ENCODE assay signal across 20 mouse cellular contexts in genomic region chr4:112790646-112791045, GRCm38 (mm10). TPM values are rescaled to one million over a fixed set of nuclear protein-coding genes. Genes with fewer than 3 reads are reported as not detected.
A peak's percentile ranks its signal among the peaks of the same experiment; 100 is the strongest.
DNase-seq lines count a peak whose midpoint lies in the region; ATAC-seq and TF ChIP-seq lines count a peak whose summit lies in the region.
"Had no signal": no experiment of that assay in that cellular context is flagged by ENCODE, and none has a peak within 500 bp of the region (broad histone marks: within the 10 kb centered on the region; RNA-seq: fewer than 3 reads in every experiment).

No protein-coding gene starts in this region.

- no peak for TF ChIP-seq EP300 in liver, embryonic 14.5 days (IDR thresholded peaks at IDR 0.05; ENCODE audit: low read depth)

- no peak overlapping the region for H3K4me2 ChIP-seq in kidney, embryonic 15.5 days
- no peak overlapping the region for H3K4me2 ChIP-seq in liver, embryonic 14.5 days (ENCODE audit: low read depth)
- no peak overlapping the region for H3K4me2 ChIP-seq in midbrain, embryonic 16.5 days (ENCODE audit: low read length)
- H3K4me2 ChIP-seq: embryonic facial prominence, embryonic 13.5 days; heart, embryonic 13.5 days; limb, embryonic 13.5 days; midbrain, embryonic 11.5 days; neural tube, embryonic 15.5 days had no signal

- WGBS in kidney, embryonic 15.5 days, result 2% methylated on average over 1 of the region's 1 CpGs
- WGBS in liver, embryonic 14.5 days (ENCODE audit: insufficient replicate concordance), result 0% methylated on average over 1 of the region's 1 CpGs
- 0% methylated on average over 1 of the region's 1 CpGs for WGBS in midbrain, embryonic 16.5 days

- H3K36me3 ChIP-seq in kidney, embryonic 15.5 days, result no peaks in the 10 kb centered on the region
- no peaks in the 10 kb centered on the region for H3K36me3 ChIP-seq in liver, embryonic 14.5 days (replicated peaks; ENCODE audit: control insufficient read depth, insufficient read depth, low read depth)
- H3K36me3 ChIP-seq in midbrain, embryonic 16.5 days (ENCODE audit: control insufficient read depth, insufficient read depth, low read length), result no peaks in the 10 kb centered on the region
- H3K36me3 ChIP-seq: embryonic facial prominence, embryonic 13.5 days; heart, embryonic 13.5 days; limb, embryonic 13.5 days; neural tube, embryonic 15.5 days had no signal

- no peaks in the 10 kb centered on the region for H3K4me1 ChIP-seq in kidney, embryonic 15.5 days
- H3K4me1 ChIP-seq in liver, embryonic 14.5 days (replicated peaks; ENCODE audit: control insufficient read depth in 2 of 2, insufficient read depth in 2 of 2, low read length in 1 of 2), result no peaks in the 10 kb centered on the region
- no peaks in the 10 kb centered on the region for H3K4me1 ChIP-seq in midbrain, embryonic 16.5 days (ENCODE audit: control insufficient read depth, insufficient read depth, low read length)
- H3K4me1 ChIP-seq: embryonic facial prominence, embryonic 13.5 days; heart, embryonic 13.5 days; limb, embryonic 13.5 days; neural tube, embryonic 15.5 days had no signal

- no peak overlapping the region for H3K4me3 ChIP-seq in kidney, embryonic 15.5 days (replicated peaks)
- no peak overlapping the region for H3K4me3 ChIP-seq in liver, embryonic 14.5 days (ENCODE audit: insufficient read depth in 1 of 2, low read depth in 2 of 2, low read length in 2 of 2)
- H3K4me3 ChIP-seq in midbrain, embryonic 16.5 days (ENCODE audit: low read depth, low read length), result no peak overlapping the region
- H3K4me3 ChIP-seq: embryonic facial prominence, embryonic 13.5 days; heart, embryonic 13.5 days; layer of hippocampus, adult 2 months; limb, embryonic 13.5 days; neural tube, embryonic 15.5 days had no signal

- no peak overlapping the region for H3K9ac ChIP-seq in kidney, embryonic 15.5 days
- H3K9ac ChIP-seq in liver, embryonic 14.5 days (replicated peaks), result no peak overlapping the region
- no peak overlapping the region for H3K9ac ChIP-seq in midbrain, embryonic 16.5 days (ENCODE audit: low read depth, low read length)
- H3K9ac ChIP-seq: embryonic facial prominence, embryonic 13.5 days; heart, embryonic 13.5 days; limb, embryonic 13.5 days; neural tube, embryonic 15.5 days had no signal

- DNase-seq in kidney, postnatal 10 days, result peak; percentile 5
- DNase-seq in thymus, postnatal 4 days, result peak; percentile 3
- no peak for DNase-seq in thymus, postnatal 10 days (ENCODE audit: low spot score in 2 of 2)
- no peak for DNase-seq in liver, embryonic 14.5 days (ENCODE audit: low read depth in 3 of 3, low spot score in 3 of 3)
- DNase-seq: cerebellum, adult 2 months; gastrocnemius, postnatal 36 days; heart, postnatal 4 days had no signal

- peak; percentile 35 for TF ChIP-seq CTCF in liver, embryonic 14.5 days (IDR thresholded peaks at IDR 0.05; ENCODE audit: low read depth)

- H3K27me3 ChIP-seq in kidney, embryonic 15.5 days, result no peaks in the 10 kb centered on the region
- no peaks in the 10 kb centered on the region for H3K27me3 ChIP-seq in liver, embryonic 14.5 days (ENCODE audit: control insufficient read depth, insufficient read depth, low read length)
- no peaks in the 10 kb centered on the region for H3K27me3 ChIP-seq in midbrain, embryonic 16.5 days (ENCODE audit: control insufficient read depth, insufficient read depth, low read depth, low read length)
- H3K27me3 ChIP-seq: embryonic facial prominence, embryonic 13.5 days; heart, embryonic 13.5 days; limb, embryonic 13.5 days; neural tube, embryonic 15.5 days had no signal

- peaks cover 17% of the 10 kb centered on the region for H3K9me3 ChIP-seq in kidney, embryonic 15.5 days (replicated peaks)
- no peaks in the 10 kb centered on the region for H3K9me3 ChIP-seq in liver, embryonic 14.5 days (ENCODE audit: control insufficient read depth, low read length)
- H3K9me3 ChIP-seq in midbrain, embryonic 16.5 days (replicated peaks; ENCODE audit: control insufficient read depth, low read length, poor library complexity, severe bottlenecking), result peaks cover 23% of the 10 kb centered on the region

- no peak for ATAC-seq in kidney, embryonic 15.5 days (replicated peaks; ENCODE audit: low FRiP score)
- ATAC-seq in liver, embryonic 14.5 days (ENCODE audit: insufficient read depth), result no peak
- no peak for ATAC-seq in midbrain, embryonic 16.5 days
- ATAC-seq in inflammation-experienced regulatory T-cells, adult 6 months, result no peak

- no peak overlapping the region for H3K27ac ChIP-seq in kidney, embryonic 15.5 days
- H3K27ac ChIP-seq in liver, embryonic 14.5 days, result no peak overlapping the region
- H3K27ac ChIP-seq in midbrain, embryonic 16.5 days (ENCODE audit: low read length), result no peak overlapping the region
- H3K27ac ChIP-seq: embryonic facial prominence, embryonic 13.5 days; heart, embryonic 13.5 days; layer of hippocampus, adult 2 months; limb, embryonic 13.5 days; neural tube, embryonic 15.5 days had no signal

RNA-seq across cellular contexts. Expression of gene Skint10, which starts 16.0 kb away (rescaled TPM):
- not detected in 2 replicates for polyA plus RNA-seq in kidney, embryonic 15.5 days (2015; fragmentation: Nextera tagmentation; extraction: Ambion mirVana)
- polyA plus RNA-seq in liver, embryonic 14.5 days (2012; rRNA removed), result not detected in 2 replicates
- not detected in 2 replicates for polyA plus RNA-seq in liver, embryonic 14.5 days (2014; fragmentation: Nextera tagmentation; extraction: Ambion mirVana)
- polyA plus RNA-seq in midbrain, embryonic 16.5 days (2015; fragmentation: Nextera tagmentation; extraction: Ambion mirVana), result not detected in 2 replicates
- not detected for polyA plus RNA-seq in inflammation-experienced regulatory T-cells, adult 6 months (2017; shearing (Covaris generic))
- polyA plus RNA-seq: cerebellum, adult 2 months; cortical plate, adult 2 months; embryonic facial prominence, embryonic 13.5 days; frontal cortex, adult 2 months; heart, embryonic 13.5 days; limb, embryonic 13.5 days; midbrain, embryonic 11.5 days; neural tube, embryonic 15.5 days; spleen, adult 2 months; stomach, embryonic 16.5 days had no signal

Comparison
In these comparisons a context has a peak if more than half of its experiments do, and no peak if none do; other contexts are left out.
1. DNase-seq: peak in kidney, postnatal 10 days (single experiment) and thymus, postnatal 4 days (single experiment); none in thymus, postnatal 10 days (0 of 2) and liver, embryonic 14.5 days (0 of 3).